Mouse (Mus musculus): Measurements from ENCODE around the gene Lypd6b. TPM values are rescaled to one million over a fixed set of nuclear protein-coding genes. Genes with fewer than 3 reads are reported as not detected.

The Lypd6b gene
- polyA plus RNA-seq, 2 experiments: 5.6 to 14.9 TPM

GRCm38 (mm10) chr2:49881002-49881401 lies 93.5 kb downstream of the Lypd6b start:
- Histone ChIP-seq H3K9me3 (ENCODE audit: control insufficient read depth, low read length) (no peaks in the 10 kb centered on the region), H3K4me2 (replicated peaks; ENCODE audit: low read depth, low read length, severe bottlenecking) (no peak overlapping the region), H3K4me3 (replicated peaks; ENCODE audit: low read length) (no peak overlapping the region), H3K4me1 (ENCODE audit: control insufficient read depth, insufficient read depth, low read length) (peaks cover 8% of the 10 kb centered on the region; the same call in 1 of the 2 replicates), H3K9ac (ENCODE audit: low read depth, low read length, severe bottlenecking) (no peak overlapping the region), H3K27ac (replicated peaks; ENCODE audit: low read depth, low read length) (no peak overlapping the region), H3K27me3 (ENCODE audit: control insufficient read depth, insufficient read depth, low read length) (no peaks in the 10 kb centered on the region), H3K36me3 (ENCODE audit: control insufficient read depth, insufficient read depth, low read length) (no peaks in the 10 kb centered on the region)
- ATAC-seq (ENCODE audit: low FRiP score, low read depth) (no peak), DNase-seq (ENCODE audit: low spot score) (no peak)
- no peak for TF ChIP-seq POLR2A (IDR thresholded peaks at IDR 0.05; ENCODE audit: borderline replicate concordance, extremely low read depth, insufficient read depth, insufficient read length)
- 95% methylated on average over 1 of the region's 1 CpGs for WGBS

- H3K4me1 ChIP-seq (ENCODE audit: control insufficient read depth, insufficient read depth, low read length): peaks cover 19% of the 10 kb centered on the region; the same call in 1 of the 2 replicates
- H3K27ac ChIP-seq (replicated peaks; ENCODE audit: low read depth, low read length): no peak overlapping the region
- no peaks in the 10 kb centered on the region for H3K9me3 ChIP-seq (ENCODE audit: control insufficient read depth, low read length)
- H3K4me2 ChIP-seq (replicated peaks; ENCODE audit: low read depth, low read length, severe bottlenecking): no peak overlapping the region
- TF ChIP-seq POLR2A (IDR thresholded peaks at IDR 0.05; ENCODE audit: borderline replicate concordance, extremely low read depth, insufficient read depth, insufficient read length): no peak
- no peak overlapping the region for H3K9ac ChIP-seq (ENCODE audit: low read depth, low read length, severe bottlenecking)
- H3K36me3 ChIP-seq (ENCODE audit: control insufficient read depth, insufficient read depth, low read length): no peaks in the 10 kb centered on the region
- no peak for DNase-seq (ENCODE audit: low spot score)
- no peak overlapping the region for H3K4me3 ChIP-seq (replicated peaks; ENCODE audit: low read length)
- ATAC-seq (ENCODE audit: low FRiP score, low read depth): no peak
- whole genome bisulfite sequencing: 77% methylated on average over 1 of the region's 1 CpGs
- no peaks in the 10 kb centered on the region for H3K27me3 ChIP-seq (ENCODE audit: control insufficient read depth, insufficient read depth, low read length)
These were observed 95.0 kb downstream of the Lypd6b start for GRCm38 (mm10) chr2:49882461-49882860.

- WGBS: 73% methylated on average over 3 of the region's 3 CpGs
- Histone ChIP-seq H3K27ac (replicated peaks; ENCODE audit: low read depth, low read length) (no peak overlapping the region), H3K27me3 (ENCODE audit: control insufficient read depth, insufficient read depth, low read length) (no peaks in the 10 kb centered on the region), H3K36me3 (ENCODE audit: control insufficient read depth, insufficient read depth, low read length) (no peaks in the 10 kb centered on the region), H3K4me1 (ENCODE audit: control insufficient read depth, insufficient read depth, low read length) (peaks cover 19% of the 10 kb centered on the region; the same call in 1 of the 2 replicates), H3K4me3 (replicated peaks; ENCODE audit: low read length) (no peak overlapping the region), H3K4me2 (replicated peaks; ENCODE audit: low read depth, low read length, severe bottlenecking) (no peak overlapping the region), H3K9me3 (ENCODE audit: control insufficient read depth, low read length) (no peaks in the 10 kb centered on the region), H3K9ac (ENCODE audit: low read depth, low read length, severe bottlenecking) (no peak overlapping the region)
- DNase-seq (ENCODE audit: low spot score): no peak
- no peak for TF ChIP-seq POLR2A (IDR thresholded peaks at IDR 0.05; ENCODE audit: borderline replicate concordance, extremely low read depth, insufficient read depth, insufficient read length)
- no peak for ATAC-seq (ENCODE audit: low FRiP score, low read depth)
These were observed 96.5 kb downstream of the Lypd6b start for GRCm38 (mm10) chr2:49883990-49884389.

- no peak overlapping the region for H3K4me2 ChIP-seq (replicated peaks; ENCODE audit: low read depth, low read length, severe bottlenecking)
- ATAC-seq (ENCODE audit: low FRiP score, low read depth) (no peak), DNase-seq (ENCODE audit: low spot score) (no peak)
- H3K27me3 ChIP-seq (ENCODE audit: control insufficient read depth, insufficient read depth, low read length): no peaks in the 10 kb centered on the region
- peaks cover 19% of the 10 kb centered on the region; the same call in 1 of the 2 replicates for H3K4me1 ChIP-seq (ENCODE audit: control insufficient read depth, insufficient read depth, low read length)
- H3K36me3 ChIP-seq (ENCODE audit: control insufficient read depth, insufficient read depth, low read length): no peaks in the 10 kb centered on the region
- no peak for TF ChIP-seq POLR2A (IDR thresholded peaks at IDR 0.05; ENCODE audit: borderline replicate concordance, extremely low read depth, insufficient read depth, insufficient read length)
- WGBS: 61% methylated on average over 4 of the region's 4 CpGs
- no peak overlapping the region for H3K9ac ChIP-seq (ENCODE audit: low read depth, low read length, severe bottlenecking)
- no peak overlapping the region for H3K27ac ChIP-seq (replicated peaks; ENCODE audit: low read depth, low read length)
- no peaks in the 10 kb centered on the region for H3K9me3 ChIP-seq (ENCODE audit: control insufficient read depth, low read length)
- no peak overlapping the region for H3K4me3 ChIP-seq (replicated peaks; ENCODE audit: low read length)
These were observed 98.7 kb downstream of the Lypd6b start for GRCm38 (mm10) chr2:49886209-49886608.

- DNase-seq (ENCODE audit: low spot score): no peak
- 85% methylated on average over 4 of the region's 4 CpGs for WGBS
- H3K9ac ChIP-seq (ENCODE audit: low read depth, low read length, severe bottlenecking): no peak overlapping the region
These were observed 100.9 kb downstream of the Lypd6b start for GRCm38 (mm10) chr2:49888346-49888745.

GRCm38 (mm10) chr2:49890727-49891126 lies 103.2 kb downstream of the Lypd6b start:
- H3K4me1 ChIP-seq (ENCODE audit: control insufficient read depth, insufficient read depth, low read length): peaks cover 14% of the 10 kb centered on the region; the same call in 1 of the 2 replicates
- H3K36me3 ChIP-seq (ENCODE audit: control insufficient read depth, insufficient read depth, low read length): no peaks in the 10 kb centered on the region
- no peaks in the 10 kb centered on the region for H3K27me3 ChIP-seq (ENCODE audit: control insufficient read depth, insufficient read depth, low read length)
- WGBS: 48% methylated on average over 2 of the region's 2 CpGs
- no peak overlapping the region for H3K4me2 ChIP-seq (replicated peaks; ENCODE audit: low read depth, low read length, severe bottlenecking)
- H3K9me3 ChIP-seq (ENCODE audit: control insufficient read depth, low read length): no peaks in the 10 kb centered on the region
- no peak for DNase-seq (ENCODE audit: low spot score)
- ATAC-seq (ENCODE audit: low FRiP score, low read depth): no peak
- H3K4me3 ChIP-seq (replicated peaks; ENCODE audit: low read length): no peak overlapping the region
- no peak overlapping the region for H3K9ac ChIP-seq (ENCODE audit: low read depth, low read length, severe bottlenecking)
- H3K27ac ChIP-seq (replicated peaks; ENCODE audit: low read depth, low read length): no peak overlapping the region
- TF ChIP-seq POLR2A (IDR thresholded peaks at IDR 0.05; ENCODE audit: borderline replicate concordance, extremely low read depth, insufficient read depth, insufficient read length): no peak

More at GRCm38 (mm10) chr2:49888346-49888745, 100.9 kb downstream of the Lypd6b start:
- Histone ChIP-seq H3K4me3 (replicated peaks; ENCODE audit: low read length) (no peak overlapping the region), H3K4me1 (ENCODE audit: control insufficient read depth, insufficient read depth, low read length) (peaks cover 19% of the 10 kb centered on the region; the same call in 1 of the 2 replicates), H3K27me3 (ENCODE audit: control insufficient read depth, insufficient read depth, low read length) (no peaks in the 10 kb centered on the region), H3K4me2 (replicated peaks; ENCODE audit: low read depth, low read length, severe bottlenecking) (no peak overlapping the region), H3K36me3 (ENCODE audit: control insufficient read depth, insufficient read depth, low read length) (no peaks in the 10 kb centered on the region), H3K27ac (replicated peaks; ENCODE audit: low read depth, low read length) (no peak overlapping the region), H3K9me3 (ENCODE audit: control insufficient read depth, low read length) (no peaks in the 10 kb centered on the region)
- TF ChIP-seq POLR2A (IDR thresholded peaks at IDR 0.05; ENCODE audit: borderline replicate concordance, extremely low read depth, insufficient read depth, insufficient read length): no peak
- no peak for ATAC-seq (ENCODE audit: low FRiP score, low read depth)
